Mouse (Mus musculus) testis, adult 2 months (tissue): ENCODE data around the gene Tbl1x.

Source experiments
- CTCF ChIP-seq: fragments of 200-500 bp; IDR thresholded peaks from 2 replicates; pipeline ENCODE4 v1.5.1; 2012; ENCODE audit warnings: low read depth, mild to moderate bottlenecking, inconsistent platforms, low read length, moderate library complexity; ENCODE audit not compliant: control insufficient read depth, insufficient read depth, insufficient replicate concordance
- POLR2A ChIP-seq: fragments of 200-500 bp; IDR thresholded peaks from 2 replicates; pipeline ENCODE4 v1.6.1; 2012; ENCODE audit warnings: low read depth, mild to moderate bottlenecking, inconsistent platforms, low read length, moderate library complexity; ENCODE audit not compliant: control insufficient read depth

- TF ChIP-seq POLR2A (no peak), CTCF (no peak)
Measured at GRCm38 (mm10) chrX:77573743-77574142, 62.9 kb downstream of the Tbl1x start.
